Mouse (Mus musculus): ENCODE results near the gene Rundc3a.

DNA sequence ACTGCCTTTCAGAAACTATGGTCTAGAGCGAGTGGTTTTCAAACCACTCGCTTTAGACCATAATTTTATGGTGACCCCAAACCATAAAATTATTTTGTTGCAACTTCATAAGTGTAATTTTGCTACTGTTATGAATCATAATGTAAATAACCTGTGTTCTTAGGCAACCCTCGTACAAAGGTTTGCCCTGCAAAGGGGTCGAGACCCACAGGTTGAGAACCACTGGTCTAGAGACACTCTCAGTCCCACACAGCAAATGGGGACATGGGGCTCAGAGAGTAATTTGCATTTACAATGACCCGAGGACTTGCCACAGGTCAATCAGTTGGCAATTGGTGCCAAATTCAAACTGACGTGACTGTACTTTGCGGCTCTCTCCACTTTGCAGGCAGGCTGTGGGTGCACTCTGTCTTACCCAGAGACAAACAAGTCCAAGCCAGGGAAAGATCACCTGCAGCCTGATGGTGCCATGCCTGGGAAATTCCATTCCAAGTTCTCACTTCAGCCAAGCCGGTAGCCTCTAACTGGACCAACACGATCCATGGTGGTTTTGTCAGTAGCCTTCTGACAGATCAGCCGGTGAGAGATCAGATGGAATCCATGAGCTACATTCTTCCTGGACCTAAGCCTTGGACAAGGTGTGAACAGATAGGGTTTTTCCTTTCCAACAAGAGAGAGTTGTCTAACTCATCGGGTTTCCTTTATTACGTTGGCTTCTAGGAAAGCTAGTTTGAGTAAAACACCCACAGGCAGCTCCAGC lies 21.1 kb upstream of the Rundc3a start:
- TF ChIP-seq CTCF (IDR thresholded peaks at IDR 0.05): no peak
- TF ChIP-seq EP300 (IDR thresholded peaks at IDR 0.05; ENCODE audit: insufficient read depth, low read depth, low read length): no peak
